Mouse (Mus musculus): Measurements from ENCODE around the gene Rapgef6.

- TF ChIP-seq CTCF (IDR thresholded peaks at IDR 0.05; ENCODE audit: extremely low read depth, insufficient read depth, low read length) (no peak), POLR2A (IDR thresholded peaks at IDR 0.05; ENCODE audit: extremely low read depth, insufficient read depth, low read length) (no peak)
Measured at GRCm38 (mm10) chr11:54621725-54622124, 99.1 kb downstream of the Rapgef6 start.

Measured in cortical plate, adult 2 months (tissue).